Mouse (Mus musculus): ENCODE measurements around the gene Myo16.

The Myo16 gene

GRCm38 (mm10) chr8:10303992-10304391 is 150.3 kb downstream of the Myo16 start:
- DNase-seq (ENCODE audit: low spot score): no peak

GRCm38 (mm10) chr8:10304721-10305120 is 151.0 kb downstream of the Myo16 start:
- no peak for DNase-seq (ENCODE audit: low spot score)

GRCm38 (mm10) chr8:10307345-10307744 is 153.6 kb downstream of the Myo16 start:
- DNase-seq (ENCODE audit: low spot score): no peak

GRCm38 (mm10) chr8:10307770-10308476 is 154.2 kb downstream of the Myo16 start:
- DNase-seq (ENCODE audit: low spot score): no peak

- DNase-seq (ENCODE audit: low spot score): no peak
These were observed 156.8 kb downstream of the Myo16 start for GRCm38 (mm10) chr8:10310470-10310869.

GRCm38 (mm10) chr8:10312316-10312715 is 158.6 kb downstream of the Myo16 start:
- DNase-seq (ENCODE audit: low spot score): no peak

- DNase-seq (ENCODE audit: low spot score): no peak
These were observed 162.5 kb downstream of the Myo16 start for GRCm38 (mm10) chr8:10316201-10316600.

- DNase-seq (ENCODE audit: low spot score): no peak
These were observed 164.4 kb downstream of the Myo16 start for GRCm38 (mm10) chr8:10318103-10318502.

GRCm38 (mm10) chr8:10350451-10350850 is 196.7 kb downstream of the Myo16 start:
- DNase-seq (ENCODE audit: low spot score): no peak

- no peak for DNase-seq (ENCODE audit: low spot score)
These were observed 205.0 kb downstream of the Myo16 start for GRCm38 (mm10) chr8:10358711-10359110.

- no peak for DNase-seq (ENCODE audit: low spot score)
These were observed 209.2 kb downstream of the Myo16 start for GRCm38 (mm10) chr8:10362949-10363348.

GRCm38 (mm10) chr8:10363654-10364406 is 210.1 kb downstream of the Myo16 start:
- DNase-seq (ENCODE audit: low spot score): no peak

GRCm38 (mm10) chr8:10366141-10366540 is 212.4 kb downstream of the Myo16 start:
- DNase-seq (ENCODE audit: low spot score): no peak

GRCm38 (mm10) chr8:10372571-10372970 is 218.9 kb downstream of the Myo16 start:
- no peak for DNase-seq (ENCODE audit: low spot score)

GRCm38 (mm10) chr8:10387143-10387542 is 233.4 kb downstream of the Myo16 start:
- DNase-seq (ENCODE audit: low spot score): no peak

- DNase-seq (ENCODE audit: low spot score): no peak
These were observed 237.5 kb downstream of the Myo16 start for GRCm38 (mm10) chr8:10391096-10391683.

GRCm38 (mm10) chr8:10391913-10392312 is 238.2 kb downstream of the Myo16 start:
- DNase-seq (ENCODE audit: low spot score): no peak

- DNase-seq (ENCODE audit: low spot score): no peak
These were observed 240.8 kb downstream of the Myo16 start for GRCm38 (mm10) chr8:10394506-10394905.

GRCm38 (mm10) chr8:10395146-10395545 is 241.4 kb downstream of the Myo16 start:
- DNase-seq (ENCODE audit: low spot score): no peak

- DNase-seq (ENCODE audit: low spot score): peak; percentile 50
These were observed 248.9 kb downstream of the Myo16 start for GRCm38 (mm10) chr8:10402606-10403005.

- peak; percentile 13 for DNase-seq (ENCODE audit: low spot score)
These were observed 251.8 kb downstream of the Myo16 start for GRCm38 (mm10) chr8:10405469-10405868.

GRCm38 (mm10) chr8:10409043-10409442 is 255.3 kb downstream of the Myo16 start:
- DNase-seq (ENCODE audit: low spot score): no peak

GRCm38 (mm10) chr8:10411511-10411910 is 257.8 kb downstream of the Myo16 start:
- no peak for DNase-seq (ENCODE audit: low spot score)
